9 mouse cellular contexts compared by ENCODE assay signal in the genomic region with DNA sequence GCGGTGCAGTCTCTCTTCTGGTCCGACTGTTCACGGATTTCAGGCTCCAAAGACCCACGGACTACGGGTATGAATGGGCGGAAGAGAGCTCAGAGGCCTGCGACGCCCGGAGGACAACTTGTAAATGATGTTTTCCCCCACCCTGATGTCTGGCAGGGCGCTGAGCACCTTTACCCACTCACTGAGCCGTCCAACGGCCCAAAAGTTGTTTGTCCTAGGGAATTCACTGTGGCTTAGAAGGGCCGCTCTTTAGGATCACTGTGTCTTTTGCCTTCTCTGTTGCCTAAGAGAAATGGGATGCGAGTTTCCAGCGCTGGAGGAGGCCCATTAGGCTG.
DNase-seq lines count a peak whose midpoint lies in the region; ATAC-seq and TF ChIP-seq lines count a peak whose summit lies in the region.
"Had no signal": no experiment of that assay in that cellular context is flagged by ENCODE, and none has a peak within 500 bp of the region (broad histone marks: within the 10 kb centered on the region; RNA-seq: fewer than 3 reads in every experiment).

No protein-coding gene starts in this region.

- H3K36me3 ChIP-seq in erythroblast, embryonic 14.5 days (ENCODE audit: control insufficient read depth), result no peaks in the 10 kb centered on the region
- no peaks in the 10 kb centered on the region for H3K36me3 ChIP-seq in E14TG2a.4 (ENCODE audit: insufficient read depth, low read length)
- H3K36me3 ChIP-seq in hindbrain, embryonic 10.5 days, result no peaks in the 10 kb centered on the region
- H3K36me3 ChIP-seq in liver, embryonic 16.5 days (ENCODE audit: control insufficient read depth, insufficient read depth), result no peaks in the 10 kb centered on the region

- H3K4me3 ChIP-seq in erythroblast, embryonic 14.5 days (replicated peaks), result peak overlapping the region; percentile 44
- H3K4me3 ChIP-seq in E14TG2a.4 (replicated peaks; ENCODE audit: low read length), result peak overlapping the region; percentile 51
- peak overlapping the region; percentile 46 for H3K4me3 ChIP-seq in hindbrain, embryonic 10.5 days
- peak overlapping the region; percentile 31 for H3K4me3 ChIP-seq in liver, embryonic 16.5 days (ENCODE audit: low read depth, low read length)
- H3K4me3 ChIP-seq: myocyte had no signal

- no peaks in the 10 kb centered on the region for H3K9me3 ChIP-seq in erythroblast, embryonic 14.5 days (ENCODE audit: control insufficient read depth, low read length)
- H3K9me3 ChIP-seq in E14TG2a.4 (ENCODE audit: low read length), result peaks cover 24% of the 10 kb centered on the region
- peaks cover 9% of the 10 kb centered on the region for H3K9me3 ChIP-seq in hindbrain, embryonic 10.5 days
- H3K9me3 ChIP-seq in liver, embryonic 16.5 days (replicated peaks; ENCODE audit: control insufficient read depth, low read length), result no peaks in the 10 kb centered on the region

- H3K4me1 ChIP-seq in erythroblast, embryonic 14.5 days (ENCODE audit: control insufficient read depth), result peaks cover 12% of the 10 kb centered on the region
- H3K4me1 ChIP-seq in E14TG2a.4 (replicated peaks; ENCODE audit: low read depth, low read length), result peaks cover 17% of the 10 kb centered on the region
- H3K4me1 ChIP-seq in hindbrain, embryonic 10.5 days (replicated peaks), result peaks cover 21% of the 10 kb centered on the region
- H3K4me1 ChIP-seq in liver, embryonic 16.5 days (ENCODE audit: control insufficient read depth, low read depth, low read length), result peaks cover 7% of the 10 kb centered on the region

- no peak for TF ChIP-seq CTCF in E14TG2a.4 (conservative IDR thresholded peaks at IDR 0.05; ENCODE audit: low read length)

- H3K4me2 ChIP-seq in liver, embryonic 16.5 days (ENCODE audit: low read depth, low read length), result peak overlapping the region; percentile 54

- 17% methylated on average over 15 of the region's 15 CpGs for WGBS in hindbrain, embryonic 10.5 days
- WGBS in liver, embryonic 16.5 days (ENCODE audit: insufficient replicate concordance), result 36% methylated on average over 15 of the region's 15 CpGs

- H3K27ac ChIP-seq in hindbrain, embryonic 10.5 days, result peak overlapping the region; percentile 81
- no peak overlapping the region for H3K27ac ChIP-seq in liver, embryonic 16.5 days (ENCODE audit: low read length)

- no peaks in the 10 kb centered on the region for H3K27me3 ChIP-seq in erythroblast, embryonic 14.5 days (ENCODE audit: control insufficient read depth)
- H3K27me3 ChIP-seq in E14TG2a.4 (ENCODE audit: insufficient read depth, low read length), result peaks cover 10% of the 10 kb centered on the region
- H3K27me3 ChIP-seq in hindbrain, embryonic 10.5 days (ENCODE audit: insufficient read depth, poor library complexity, severe bottlenecking), result peaks cover 3% of the 10 kb centered on the region
- H3K27me3 ChIP-seq in liver, embryonic 16.5 days (ENCODE audit: control insufficient read depth, insufficient read depth, low read depth, low read length), result no peaks in the 10 kb centered on the region

- no peak for DNase-seq in hindbrain, embryonic 10.5 days (ENCODE audit: low spot score)
- no peak for DNase-seq in left cerebral cortex, adult 18-20 months (ENCODE audit: low spot score in 2 of 2)
- no peak for DNase-seq in thymus, postnatal 0 days (ENCODE audit: low spot score)
- no peak for DNase-seq in ovary, postnatal 36 days (ENCODE audit: low spot score)

- ATAC-seq in erythroblast, adult 5-6 weeks (replicated peaks; ENCODE audit: low FRiP score, poor library complexity, severe bottlenecking), result no peak
- ATAC-seq in liver, embryonic 16.5 days (ENCODE audit: low read depth), result no peak

- H3K9ac ChIP-seq in liver, embryonic 16.5 days (ENCODE audit: low read depth, low read length), result no peak overlapping the region
